Mouse (Mus musculus) stomach, postnatal 0 days (tissue): Measurements from ENCODE around the gene Syt2. TPM values are rescaled to one million over a fixed set of nuclear protein-coding genes. Genes with fewer than 3 reads are reported as not detected.

Experiments used
- ATAC-seq: fragments of 200-750 bp; cut with Nextera tagmentation; 2 replicates; pipeline ENCODE4 v1.8.0; 2017; ENCODE audit not compliant: low FRiP score, low TSS enrichment
- DNase-seq: peaks from one replicate; pipeline ENCODE4 v3.0.0-alpha.2; 2016; ENCODE audit warnings: low spot score
- H3K27ac ChIP-seq: fragments of 300-500 bp; sonication (generic); replicated peaks from 2 replicates; pipeline ENCODE4 v1.5.1; 2014; ENCODE audit warnings: mild to moderate bottlenecking, control low read depth
- H3K27me3 ChIP-seq: fragments of 300-500 bp; sonication (generic); 2 replicates; pipeline ENCODE4 v1.6.1; 2014; ENCODE audit warnings: low read length; ENCODE audit not compliant: control insufficient read depth, insufficient read depth
- H3K36me3 ChIP-seq: fragments of 300-500 bp; sonication (generic); 2 replicates; pipeline ENCODE4 v1.6.1; 2014; ENCODE audit warnings: low read length, mixed read lengths; ENCODE audit not compliant: control insufficient read depth, insufficient read depth
- H3K4me1 ChIP-seq: fragments of 300-500 bp; sonication (generic); replicated peaks from 2 replicates; pipeline ENCODE4 v1.6.1; 2014; ENCODE audit warnings: antibody characterized with exemption; ENCODE audit not compliant: control insufficient read depth, insufficient read depth
- H3K4me2 ChIP-seq: fragments of 300-500 bp; sonication (generic); replicated peaks from 2 replicates; pipeline ENCODE4 v1.6.1; 2014; ENCODE audit warnings: low read depth, mild to moderate bottlenecking, control low read depth, moderate library complexity
- H3K4me3 ChIP-seq: fragments of 300-500 bp; sonication (generic); 2 replicates; pipeline ENCODE4 v1.5.1; 2014; ENCODE audit warnings: low read depth, low read length, control low read depth
- H3K9ac ChIP-seq: fragments of 300-500 bp; sonication (generic); 2 replicates; pipeline ENCODE4 v1.6.1; 2014; ENCODE audit warnings: mild to moderate bottlenecking, low read length, control low read depth, mixed read lengths
- H3K9me3 ChIP-seq: fragments of 300-500 bp; sonication (generic); 2 replicates; pipeline ENCODE4 v1.6.1; 2016; ENCODE audit warnings: low read length; ENCODE audit not compliant: control insufficient read depth
- CTCF ChIP-seq: IDR thresholded peaks from 2 replicates; pipeline ENCODE4 v1.5.1; 2016; ENCODE audit warnings: antibody characterized with exemption, low read depth, mild to moderate bottlenecking, moderate library complexity
- EP300 ChIP-seq: optimal IDR thresholded peaks from 2 replicates; pipeline ENCODE3; 2016; ENCODE audit warnings: antibody characterized with exemption
- WGBS: fragments of 180-500 bp; shearing (Covaris S2); extraction: QIAGEN DNeasy Blood & Tissue Kit; methylation state at CpG from one replicate; pipeline ENCODE4 v1.1.7; 2014; 5-methylcytosine and 5-hydroxymethylcytosine counted together
- polyA plus RNA-seq: library from polyadenylated mRNA; unstranded; fragments of >200 nt; fragmentation: Nextera tagmentation; extraction: Ambion mirVana; gene quantifications from 2 replicates; pipeline ENCODE4 v1.2.1, GENCODE M21; 2015

Syt2 gene
- polyA plus RNA-seq, 1 experiment from 2014 or later: 0.58 TPM

- no peaks in the 10 kb centered on the region for H3K9me3 ChIP-seq
- 68% methylated on average over 2 of the region's 2 CpGs for WGBS
- no peak overlapping the region for H3K4me3 ChIP-seq
- no peak overlapping the region for H3K4me2 ChIP-seq
- no peak overlapping the region for H3K9ac ChIP-seq
- no peaks in the 10 kb centered on the region for H3K4me1 ChIP-seq
- no peak for DNase-seq
- TF ChIP-seq EP300 (no peak), CTCF (no peak)
- no peaks in the 10 kb centered on the region for H3K27me3 ChIP-seq
- no peak for ATAC-seq
- no peaks in the 10 kb centered on the region for H3K36me3 ChIP-seq
- H3K27ac ChIP-seq: no peak overlapping the region
Observed at GRCm38 (mm10) chr1:134696302-134696701, 49.8 kb downstream of the Syt2 start.

GRCm38 (mm10) chr1:134697073-134697472 lies 50.6 kb downstream of the Syt2 start:
- H3K9ac ChIP-seq: no peak overlapping the region
- no peaks in the 10 kb centered on the region for H3K27me3 ChIP-seq
- no peaks in the 10 kb centered on the region for H3K9me3 ChIP-seq
- no peak overlapping the region for H3K27ac ChIP-seq
- H3K4me3 ChIP-seq: no peak overlapping the region
- DNase-seq (no peak), ATAC-seq (no peak)
- H3K4me2 ChIP-seq: no peak overlapping the region
- H3K4me1 ChIP-seq: no peaks in the 10 kb centered on the region
- WGBS: 79% methylated on average over 4 of the region's 4 CpGs
- TF ChIP-seq EP300: no peak
- no peaks in the 10 kb centered on the region for H3K36me3 ChIP-seq

GRCm38 (mm10) chr1:134697522-134698250 lies 51.2 kb downstream of the Syt2 start:
- H3K9ac ChIP-seq: no peak overlapping the region
- TF ChIP-seq EP300 (no peak), CTCF (no peak)
- WGBS: 83% methylated on average over 17 of the region's 17 CpGs

GRCm38 (mm10) chr1:134698486-134698885 lies 52.0 kb downstream of the Syt2 start:
- ATAC-seq: no peak
- Histone ChIP-seq H3K27ac (no peak overlapping the region), H3K9me3 (no peaks in the 10 kb centered on the region), H3K36me3 (no peaks in the 10 kb centered on the region), H3K27me3 (no peaks in the 10 kb centered on the region), H3K9ac (no peak overlapping the region), H3K4me1 (no peaks in the 10 kb centered on the region), H3K4me2 (no peak overlapping the region), H3K4me3 (no peak overlapping the region)
- DNase-seq: no peak
- no peak for TF ChIP-seq CTCF
- TF ChIP-seq EP300: no peak
- WGBS: 83% methylated on average over 5 of the region's 5 CpGs

More at GRCm38 (mm10) chr1:134697522-134698250, 51.2 kb downstream of the Syt2 start:
- Histone ChIP-seq H3K27ac (no peak overlapping the region), H3K4me1 (no peaks in the 10 kb centered on the region), H3K27me3 (no peaks in the 10 kb centered on the region), H3K4me2 (no peak overlapping the region), H3K36me3 (no peaks in the 10 kb centered on the region), H3K4me3 (no peak overlapping the region), H3K9me3 (no peaks in the 10 kb centered on the region)
- no peak for DNase-seq
- ATAC-seq: no peak

- no peaks in the 10 kb centered on the region for H3K27me3 ChIP-seq
- no peak overlapping the region for H3K4me2 ChIP-seq
- H3K4me1 ChIP-seq: no peaks in the 10 kb centered on the region
- H3K27ac ChIP-seq: no peak overlapping the region
- H3K36me3 ChIP-seq: no peaks in the 10 kb centered on the region
- DNase-seq (no peak), ATAC-seq (no peak)
- no peak for TF ChIP-seq EP300
- no peak for TF ChIP-seq CTCF
- H3K9ac ChIP-seq: no peak overlapping the region
- 82% methylated on average over 9 of the region's 9 CpGs for WGBS
- H3K9me3 ChIP-seq: no peaks in the 10 kb centered on the region
- H3K4me3 ChIP-seq: no peak overlapping the region
Observed at GRCm38 (mm10) chr1:134699390-134699789, 52.9 kb downstream of the Syt2 start.

GRCm38 (mm10) chr1:134700151-134700550 lies 53.7 kb downstream of the Syt2 start:
- H3K36me3 ChIP-seq: no peaks in the 10 kb centered on the region
- no peak for TF ChIP-seq CTCF
- no peak for TF ChIP-seq EP300
- H3K4me1 ChIP-seq: no peaks in the 10 kb centered on the region
- H3K9ac ChIP-seq: no peak overlapping the region
- no peak overlapping the region for H3K4me3 ChIP-seq
- no peaks in the 10 kb centered on the region for H3K27me3 ChIP-seq
- no peak for DNase-seq
- no peak overlapping the region for H3K4me2 ChIP-seq
- 58% methylated on average over 2 of the region's 2 CpGs for WGBS
- H3K27ac ChIP-seq: no peak overlapping the region
- no peaks in the 10 kb centered on the region for H3K9me3 ChIP-seq
- no peak for ATAC-seq
